Mouse (Mus musculus): ENCODE results near the gene Banp. TPM values are rescaled to one million over a fixed set of nuclear protein-coding genes. Genes with fewer than 3 reads are reported as not detected.

Gene Banp
- total and polyA plus RNA-seq, 3 experiments, result 14.9 to 34.2 (median 25.7) TPM

DNA sequence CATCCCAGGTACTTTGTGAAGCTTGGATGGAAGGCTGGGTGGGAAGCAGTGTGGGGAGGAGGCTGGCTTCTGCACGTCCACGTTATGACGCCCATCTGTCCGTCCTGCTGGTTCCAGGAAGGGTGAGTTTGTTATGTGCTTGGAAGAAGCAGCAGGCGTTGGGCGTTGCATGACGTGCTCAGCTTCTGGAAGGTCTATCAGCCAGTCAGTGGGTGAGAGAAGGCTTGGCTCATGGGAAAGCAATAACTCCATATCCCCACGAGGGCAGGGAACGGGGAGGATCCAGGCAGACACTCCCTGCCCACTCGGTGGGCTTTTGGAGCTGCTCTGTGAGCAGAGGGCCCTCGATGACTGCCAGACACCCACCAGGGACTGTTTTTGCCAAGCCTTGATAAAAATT lies 119.7 kb downstream of the Banp start:
- H3K4me2 ChIP-seq (ENCODE audit: insufficient read depth, low read depth, poor library complexity, severe bottlenecking), result no peak overlapping the region
- H3K27ac ChIP-seq (ENCODE audit: insufficient read depth, low read depth), result no peak overlapping the region
- dilution Hi-C loops (cut with MboI; ENCODE audit: extremely low pct_ligation_motif_present, extremely low pct_unique_long_range_greater_than_20kb, low sequenced_read_pairs), result no loop called here
- H3K36me3 ChIP-seq (replicated peaks in 1 of 2; ENCODE audit: control insufficient read depth in 1 of 2, insufficient read depth in 1 of 2, low read length in 1 of 2), result no peaks in the 10 kb centered on the region
- DNase-seq (ENCODE audit: extremely low read depth), result no peak
- TF ChIP-seq MAFK (IDR thresholded peaks at IDR 0.05; ENCODE audit: insufficient replicate concordance, low read length), result no peak
- TF ChIP-seq TBP (conservative IDR thresholded peaks at IDR 0.05; ENCODE audit: low read depth, low read length), result no peak
- no peak for TF ChIP-seq E2F4 (IDR thresholded peaks at IDR 0.05; ENCODE audit: insufficient replicate concordance, low read depth, low read length)
- no peak for TF ChIP-seq ELF1 (IDR thresholded peaks at IDR 0.05; ENCODE audit: low read depth, low read length)
- no peak for TF ChIP-seq RCOR1 (conservative IDR thresholded peaks at IDR 0.05; ENCODE audit: low read depth, low read length)
- no peak for TF ChIP-seq MAX (IDR thresholded peaks at IDR 0.05; ENCODE audit: low read length)
- TF ChIP-seq MYC (IDR thresholded peaks at IDR 0.05; ENCODE audit: low read depth, low read length), result no peak
- TF ChIP-seq ZC3H11A (IDR thresholded peaks at IDR 0.05; ENCODE audit: low read depth, low read length), result no peak
- TF ChIP-seq IRF4 (IDR thresholded peaks at IDR 0.05; ENCODE audit: low read depth, low read length), result no peak
- TF ChIP-seq EP300 (IDR thresholded peaks at IDR 0.05; ENCODE audit: low read length), result no peak
- TF ChIP-seq TCF12 (IDR thresholded peaks at IDR 0.05; ENCODE audit: low read depth, low read length), result no peak
- no peak for TF ChIP-seq SIN3A (IDR thresholded peaks at IDR 0.05; ENCODE audit: low read length)
- no peak for TF ChIP-seq MXI1 (IDR thresholded peaks at IDR 0.05; ENCODE audit: low read depth, low read length)
- TF ChIP-seq CHD1 (IDR thresholded peaks at IDR 0.05; ENCODE audit: low read depth, low read length), result no peak
- no peak for TF ChIP-seq MAZ (IDR thresholded peaks at IDR 0.05; ENCODE audit: low read depth, low read length)
- TF ChIP-seq BHLHE40 (IDR thresholded peaks at IDR 0.05; ENCODE audit: low read depth, low read length), result no peak
- no peak for TF ChIP-seq SMC3 (IDR thresholded peaks at IDR 0.05; ENCODE audit: low read depth, low read length)
- no peak for TF ChIP-seq USF2 (conservative IDR thresholded peaks at IDR 0.05; ENCODE audit: low read depth, low read length)
- TF ChIP-seq USF1 (IDR thresholded peaks at IDR 0.05; ENCODE audit: low read depth, low read length), result no peak
- TF ChIP-seq UBTF (IDR thresholded peaks at IDR 0.05; ENCODE audit: low read depth, low read length), result no peak
- peaks cover 72% of the 10 kb centered on the region for H3K27me3 ChIP-seq (replicated peaks)
- no peaks in the 10 kb centered on the region for H3K9me3 ChIP-seq (replicated peaks; ENCODE audit: low read length)
- H3K4me1 ChIP-seq (ENCODE audit: control insufficient read depth in 1 of 2, insufficient read depth in 2 of 2), result peaks cover 16% of the 10 kb centered on the region in 2 experiments
- H3K79me2 ChIP-seq (replicated peaks; ENCODE audit: control insufficient read depth, extremely low read depth, insufficient read depth, poor library complexity, severe bottlenecking), result no peaks in the 10 kb centered on the region
- no peak overlapping the region for H3K4me3 ChIP-seq (replicated peaks in 1 of 3; ENCODE audit: low read depth in 2 of 3, low read length in 2 of 3, poor library complexity in 1 of 3)
- no peak overlapping the region for H3K9ac ChIP-seq (ENCODE audit: insufficient read depth, low read depth)
- in situ Hi-C loops (cut with MboI; ENCODE audit: low pct_ligation_motif_present, low pct_unique_long_range_greater_than_20kb, low sequenced_read_pairs), result no loop called here

DNA sequence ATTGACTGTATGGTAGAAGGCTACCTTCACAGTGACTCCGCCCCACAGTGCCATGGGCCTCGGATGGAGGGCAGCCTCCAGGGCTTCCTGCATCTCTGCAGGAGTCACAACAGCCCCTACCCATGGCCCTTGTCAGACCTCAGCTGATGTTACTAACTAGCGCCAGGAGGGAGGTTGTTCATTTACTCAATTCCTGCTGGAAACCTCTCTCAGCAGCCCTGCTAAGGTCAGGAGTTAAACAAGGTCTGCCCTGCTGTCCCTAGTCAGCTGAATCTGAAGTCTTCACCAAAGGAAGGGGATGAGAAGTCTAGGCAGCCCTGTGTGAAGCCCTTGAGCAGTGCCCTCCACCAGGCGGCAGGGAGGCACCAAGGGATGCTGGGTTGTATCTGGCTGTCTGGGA lies 121.6 kb downstream of the Banp start:
- in situ Hi-C loops (cut with MboI; ENCODE audit: low pct_ligation_motif_present, low pct_unique_long_range_greater_than_20kb, low sequenced_read_pairs), result no loop called here
- Histone ChIP-seq H3K4me3 (replicated peaks in 1 of 3; ENCODE audit: low read depth in 2 of 3, low read length in 2 of 3, poor library complexity in 1 of 3) (no peak overlapping the region), H3K79me2 (replicated peaks; ENCODE audit: control insufficient read depth, extremely low read depth, insufficient read depth, poor library complexity, severe bottlenecking) (no peaks in the 10 kb centered on the region), H3K4me1 (ENCODE audit: control insufficient read depth in 1 of 2, insufficient read depth in 2 of 2) (peaks cover 7% of the 10 kb centered on the region in 2 experiments), H3K36me3 (replicated peaks in 1 of 2; ENCODE audit: control insufficient read depth in 1 of 2, insufficient read depth in 1 of 2, low read length in 1 of 2) (no peaks in the 10 kb centered on the region), H3K9me3 (replicated peaks; ENCODE audit: low read length) (no peaks in the 10 kb centered on the region), H3K9ac (ENCODE audit: insufficient read depth, low read depth) (no peak overlapping the region), H3K27ac (ENCODE audit: insufficient read depth, low read depth) (no peak overlapping the region), H3K4me2 (ENCODE audit: insufficient read depth, low read depth, poor library complexity, severe bottlenecking) (no peak overlapping the region), H3K27me3 (replicated peaks) (peaks cover 87% of the 10 kb centered on the region)
- TF ChIP-seq PAX5 (IDR thresholded peaks at IDR 0.05; ENCODE audit: low read length) (no peak), EP300 (IDR thresholded peaks at IDR 0.05; ENCODE audit: low read length) (no peak)
- dilution Hi-C loops (cut with MboI; ENCODE audit: extremely low pct_ligation_motif_present, extremely low pct_unique_long_range_greater_than_20kb, low sequenced_read_pairs), result no loop called here
- no peak for DNase-seq (ENCODE audit: extremely low read depth)
